Mouse (Mus musculus): Measurements from ENCODE around the gene Stac. TPM values are rescaled to one million over a fixed set of nuclear protein-coding genes. Genes with fewer than 3 reads are reported as not detected.

Gene Stac
- total RNA-seq, 1 experiment from 2014 or later: 5.3 TPM

DNA sequence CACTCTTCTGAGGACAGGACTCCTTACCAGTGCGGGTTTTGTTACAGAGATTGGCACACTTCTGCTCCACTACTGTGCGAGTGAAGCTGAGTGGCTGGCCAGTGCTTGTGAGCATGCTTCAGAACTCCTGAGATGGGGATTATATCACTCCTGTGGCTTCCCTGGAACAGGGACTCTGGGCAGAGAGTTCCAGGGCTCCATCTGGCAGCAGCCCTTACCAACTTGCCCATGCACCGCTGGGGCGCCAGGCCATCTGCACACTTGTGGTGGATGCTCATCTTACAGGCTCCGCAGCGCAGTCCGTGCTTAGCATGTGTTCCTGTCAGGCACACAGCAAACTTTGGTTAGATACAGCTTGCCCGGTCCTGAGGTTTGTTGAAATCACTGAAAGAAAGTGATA, 83.5 kb downstream of the Stac start:
- DNase-seq: no peak

DNA sequence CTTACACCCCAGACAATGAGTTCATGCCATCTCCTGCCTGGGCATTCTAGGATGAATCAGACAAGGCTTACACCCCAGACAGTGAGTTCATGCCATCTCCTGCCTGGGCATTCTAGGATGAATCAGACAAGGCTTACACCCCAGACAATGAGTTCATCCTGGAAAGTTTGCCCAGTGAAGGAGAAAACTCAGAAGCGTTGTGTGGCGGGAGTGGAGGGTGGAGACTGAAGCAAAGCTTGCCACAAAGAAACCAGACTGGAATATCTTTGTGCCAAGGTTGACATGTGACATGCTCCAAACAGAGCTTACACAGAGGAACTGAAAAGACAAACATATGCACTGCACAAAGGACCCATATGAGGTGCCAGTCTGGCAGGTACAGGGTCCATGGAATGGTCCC, 102.6 kb downstream of the Stac start:
- DNase-seq: no peak

DNA sequence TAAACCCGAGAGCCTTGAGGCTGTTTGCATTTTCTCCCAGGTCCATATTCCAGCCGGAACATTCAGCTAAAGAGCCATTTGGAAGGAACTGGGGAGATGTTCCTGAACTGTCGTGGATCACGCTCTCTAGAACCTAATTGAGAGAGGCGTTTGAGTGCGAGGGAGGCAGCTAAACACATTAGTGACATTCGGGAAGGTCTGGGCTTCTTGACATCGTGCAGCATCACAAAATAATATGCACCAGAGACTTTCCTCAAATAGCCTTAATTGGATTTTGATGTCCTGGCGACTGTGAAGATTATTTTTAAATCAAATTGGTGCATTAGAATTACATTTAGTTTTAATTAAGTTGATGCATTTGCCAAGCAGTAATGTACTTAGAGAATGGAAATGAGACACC, 111.4 kb downstream of the Stac start:
- no peak for DNase-seq

DNA sequence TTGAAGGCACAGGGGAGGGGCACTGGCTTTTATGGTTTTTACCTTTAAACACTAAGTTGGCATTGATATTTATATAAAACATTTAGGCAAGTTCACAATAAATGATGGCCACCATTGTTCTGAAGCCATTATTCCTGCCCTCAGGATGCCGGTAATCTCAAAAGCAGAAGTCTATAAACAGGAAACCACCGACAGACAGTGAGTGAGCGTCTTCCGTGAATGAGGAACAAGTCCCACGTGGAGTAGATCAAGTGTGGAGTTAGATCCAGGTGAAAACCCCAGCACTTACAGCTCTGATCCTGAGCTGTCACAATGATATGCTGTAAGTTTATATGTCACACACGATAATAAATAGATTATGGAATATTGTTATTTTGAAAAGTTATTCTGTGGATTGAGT, 112.7 kb downstream of the Stac start:
- DNase-seq: no peak

DNA sequence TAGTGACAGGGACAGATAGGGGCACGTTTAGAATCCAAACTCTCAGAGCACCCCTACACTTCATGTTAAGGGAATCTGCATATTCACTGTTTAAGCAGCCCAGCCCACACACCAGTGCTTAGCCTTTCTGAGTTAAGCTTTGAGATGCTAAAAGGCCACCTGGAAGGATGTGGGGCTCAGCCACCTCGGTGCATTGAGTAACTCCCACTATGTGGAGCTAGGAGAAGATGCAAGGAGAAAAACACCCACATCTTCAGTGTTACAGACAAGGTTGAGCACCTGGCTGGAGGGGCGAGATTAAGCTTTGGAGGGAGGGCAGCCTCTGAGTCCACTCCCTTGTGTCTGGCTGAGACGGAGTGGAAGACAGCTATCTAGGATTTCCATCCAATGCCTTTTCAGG, 114.3 kb downstream of the Stac start:
- no peak for DNase-seq

DNA sequence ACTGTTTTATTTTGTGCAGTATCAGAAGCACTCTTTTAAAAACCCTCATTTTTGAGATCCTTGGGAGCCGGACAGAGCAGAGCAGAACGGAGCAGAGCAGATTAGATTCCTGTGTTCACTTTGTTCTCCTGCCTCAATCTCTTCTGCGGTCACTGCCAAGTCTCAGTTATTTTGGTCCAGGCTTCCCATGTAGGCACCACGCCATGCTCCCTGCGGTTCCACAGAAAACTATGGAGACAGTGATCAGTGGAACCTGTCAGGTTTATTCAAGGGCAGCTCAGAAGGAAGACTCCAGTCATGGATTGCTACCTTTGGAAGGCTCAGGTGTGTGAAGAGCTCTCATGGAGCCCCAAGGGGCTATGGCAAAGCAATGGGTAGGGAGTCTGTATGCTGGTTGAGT, 116.3 kb downstream of the Stac start:
- DNase-seq: no peak

DNA sequence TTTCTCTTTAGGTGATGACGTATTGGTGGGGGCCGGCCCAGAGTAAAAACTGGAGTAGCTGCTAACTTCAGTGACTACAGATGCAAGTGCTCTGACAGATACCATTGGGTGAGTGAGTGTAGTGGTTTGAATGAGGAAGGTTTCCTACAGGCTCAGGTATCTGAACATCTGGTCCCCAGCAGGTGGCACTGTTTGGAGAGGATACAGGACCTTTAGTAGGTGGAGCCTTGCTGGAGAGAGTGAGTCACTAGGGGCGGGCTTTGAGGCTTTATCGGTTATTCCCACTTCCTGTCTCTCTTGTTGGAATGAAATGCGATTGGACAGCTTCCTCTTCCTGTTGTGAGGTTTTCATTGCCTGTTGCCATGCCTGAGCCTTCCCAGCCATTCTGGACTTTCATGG, 118.5 kb downstream of the Stac start:
- DNase-seq: peak; percentile 49

DNA sequence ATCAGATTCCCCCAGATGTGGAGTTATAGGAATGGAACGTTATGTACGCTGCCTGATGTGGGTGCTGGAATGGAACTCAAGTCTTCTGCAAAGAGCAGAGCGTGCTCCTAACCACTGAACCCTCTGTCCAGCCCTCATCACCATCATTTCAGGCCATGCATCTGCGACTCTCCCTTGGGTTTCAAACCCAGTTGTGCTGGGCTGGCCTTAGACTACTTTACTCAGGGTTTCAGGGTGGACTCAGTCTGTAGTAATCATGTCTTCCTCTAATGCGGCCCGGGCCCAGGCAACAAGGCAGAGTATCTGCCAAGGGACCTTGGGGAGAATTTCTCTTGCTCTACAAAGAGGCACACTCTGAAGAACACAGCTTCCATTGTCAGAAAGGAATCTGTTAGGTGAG, 126.0 kb downstream of the Stac start:
- DNase-seq: no peak

DNA sequence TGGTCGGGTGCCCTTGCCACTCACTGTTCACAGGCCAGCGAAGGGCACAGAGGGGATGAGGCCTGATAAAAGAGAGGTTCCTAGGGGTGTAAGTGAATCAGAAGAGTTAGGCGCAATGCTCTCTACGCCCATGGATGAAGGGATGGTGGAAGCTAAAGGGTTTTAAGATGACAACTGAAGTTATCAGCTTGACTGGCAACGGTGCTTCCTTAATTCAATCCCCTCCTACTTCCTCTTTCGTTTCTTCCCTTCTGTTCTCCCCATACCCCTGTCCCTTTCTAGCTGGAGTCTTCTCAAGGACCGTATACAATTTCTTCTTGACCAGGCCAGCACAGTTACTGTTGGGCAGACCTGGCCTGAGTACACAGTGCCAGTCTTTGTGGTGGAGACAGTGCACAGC, 126.9 kb downstream of the Stac start:
- DNase-seq: no peak

DNA sequence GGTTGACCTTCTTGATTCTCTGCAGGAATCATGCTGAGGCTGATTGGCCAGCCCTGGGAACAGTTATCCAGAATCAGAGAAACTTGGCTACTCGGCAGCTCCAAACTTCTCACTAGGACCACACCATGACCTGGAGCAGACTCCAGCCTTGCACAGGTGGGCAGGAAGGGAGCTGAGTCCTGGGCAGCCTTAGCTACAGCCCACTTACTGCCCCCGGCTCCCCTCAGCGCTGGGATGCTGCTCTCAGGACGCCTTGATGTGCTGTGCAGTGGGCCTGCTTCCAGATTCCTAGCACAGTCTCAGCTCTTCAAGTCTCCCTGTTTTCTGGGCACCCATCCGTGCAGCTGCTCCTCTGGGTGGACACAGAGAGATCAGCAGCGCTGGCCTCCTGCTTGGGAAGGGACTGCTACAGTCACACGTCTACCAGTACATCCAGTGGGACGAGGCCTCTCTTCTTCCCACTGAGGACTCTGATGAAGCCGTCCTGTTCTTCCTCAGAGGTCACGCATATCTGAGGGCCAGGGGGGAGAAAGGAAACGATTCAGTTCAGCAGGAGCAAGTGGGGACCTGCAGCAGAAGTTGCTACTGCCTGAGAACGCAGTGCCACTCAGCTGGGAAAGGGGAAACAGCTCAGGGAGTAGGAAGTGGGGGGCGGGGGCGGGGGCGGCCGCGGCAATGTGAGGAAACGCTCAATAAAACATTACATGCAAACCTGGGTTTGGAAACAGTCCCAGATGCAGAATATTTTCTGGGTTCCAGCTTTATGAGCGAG, 127.7 kb downstream of the Stac start:
- DNase-seq: no peak

DNA sequence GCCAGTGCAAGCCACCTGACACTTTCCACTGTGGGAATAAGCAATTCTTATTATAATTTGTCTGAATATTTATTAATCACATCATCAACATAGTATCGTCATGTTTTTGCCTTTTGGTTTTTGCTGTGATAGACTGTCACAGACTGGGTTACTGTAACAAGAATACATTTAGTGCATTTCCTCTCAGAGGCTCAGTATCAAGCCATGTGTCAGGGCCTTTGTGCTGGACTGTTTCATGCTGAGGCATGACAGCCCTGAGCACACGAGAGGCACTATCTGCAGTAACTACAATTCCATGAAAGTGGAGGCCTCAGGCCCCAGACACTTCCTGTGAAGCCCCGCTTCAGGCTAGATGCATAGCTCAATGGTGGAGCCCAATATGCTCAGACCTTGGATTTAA, 133.4 kb downstream of the Stac start:
- no peak for DNase-seq

DNA sequence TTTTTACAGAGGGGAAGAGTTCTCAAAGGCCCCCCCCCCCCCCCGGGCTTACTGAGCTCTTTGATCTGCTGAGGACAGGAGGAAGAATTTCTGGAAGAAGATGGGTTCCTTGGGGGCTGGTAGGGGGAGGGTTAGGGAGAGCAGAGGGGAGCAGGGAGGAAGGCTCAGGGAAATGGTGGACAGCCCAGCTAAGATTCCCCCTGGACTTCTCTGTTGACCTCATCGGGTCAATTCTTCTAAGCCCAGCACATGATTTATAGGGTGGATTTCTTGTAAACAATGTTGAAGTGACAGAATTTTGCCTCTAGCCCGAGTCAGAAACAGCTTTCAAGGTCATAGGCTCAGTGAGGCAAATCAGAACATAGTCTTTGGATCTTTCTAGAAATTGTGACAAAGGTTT, 137.3 kb downstream of the Stac start:
- DNase-seq: no peak

DNA sequence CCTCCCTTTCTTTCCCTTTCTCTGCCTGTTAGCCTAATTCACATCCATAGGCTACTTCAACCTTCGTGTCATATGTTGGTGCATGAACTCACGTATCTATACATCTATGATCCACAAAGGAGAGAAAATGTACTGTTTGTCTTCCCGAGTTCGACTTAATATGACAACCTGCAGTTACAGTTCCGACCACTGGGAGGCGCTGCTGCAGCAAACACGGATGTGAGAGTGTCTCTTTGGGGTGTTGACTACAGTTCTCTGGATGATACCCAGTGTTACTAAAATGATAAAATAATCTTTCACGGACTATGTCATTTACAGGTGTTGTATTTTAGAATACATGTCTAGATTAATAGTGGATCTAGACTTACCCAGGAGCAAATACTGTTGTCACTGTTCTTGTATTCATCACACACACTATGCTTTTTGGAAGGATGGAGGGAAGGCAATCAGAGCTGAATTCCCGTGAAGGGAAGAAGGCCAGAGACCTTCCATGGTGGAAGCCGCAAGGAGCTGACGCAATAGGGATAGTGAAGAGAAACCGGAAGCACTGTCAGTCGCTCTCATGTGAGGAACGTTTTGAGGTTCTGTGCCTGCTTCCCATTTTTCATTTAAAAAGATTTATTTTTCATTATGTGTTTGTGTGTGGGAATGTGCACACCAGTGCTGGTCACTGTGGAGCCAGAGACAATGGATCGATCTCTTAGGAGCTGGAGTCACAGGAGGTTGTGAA, 138.5 kb downstream of the Stac start:
- peak; percentile 37 for DNase-seq

DNA sequence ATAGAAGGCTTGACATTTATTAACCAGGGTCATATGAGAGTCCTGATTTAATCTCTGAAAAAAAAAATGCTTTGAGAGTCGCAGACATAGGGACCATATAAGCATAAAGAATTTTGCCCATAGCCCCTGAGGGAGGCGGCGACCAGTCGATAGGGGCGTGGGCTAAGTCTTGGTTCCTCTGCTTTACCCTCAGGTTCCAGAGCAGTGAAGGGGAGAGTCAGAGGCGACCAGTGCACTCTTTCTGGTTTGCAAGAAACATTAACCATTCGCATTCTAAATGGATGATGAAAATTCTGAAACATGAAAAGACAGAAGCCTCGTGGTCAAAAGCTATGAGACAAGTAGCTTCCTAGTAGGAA, 139.2 kb downstream of the Stac start:
- DNase-seq: no peak

DNA sequence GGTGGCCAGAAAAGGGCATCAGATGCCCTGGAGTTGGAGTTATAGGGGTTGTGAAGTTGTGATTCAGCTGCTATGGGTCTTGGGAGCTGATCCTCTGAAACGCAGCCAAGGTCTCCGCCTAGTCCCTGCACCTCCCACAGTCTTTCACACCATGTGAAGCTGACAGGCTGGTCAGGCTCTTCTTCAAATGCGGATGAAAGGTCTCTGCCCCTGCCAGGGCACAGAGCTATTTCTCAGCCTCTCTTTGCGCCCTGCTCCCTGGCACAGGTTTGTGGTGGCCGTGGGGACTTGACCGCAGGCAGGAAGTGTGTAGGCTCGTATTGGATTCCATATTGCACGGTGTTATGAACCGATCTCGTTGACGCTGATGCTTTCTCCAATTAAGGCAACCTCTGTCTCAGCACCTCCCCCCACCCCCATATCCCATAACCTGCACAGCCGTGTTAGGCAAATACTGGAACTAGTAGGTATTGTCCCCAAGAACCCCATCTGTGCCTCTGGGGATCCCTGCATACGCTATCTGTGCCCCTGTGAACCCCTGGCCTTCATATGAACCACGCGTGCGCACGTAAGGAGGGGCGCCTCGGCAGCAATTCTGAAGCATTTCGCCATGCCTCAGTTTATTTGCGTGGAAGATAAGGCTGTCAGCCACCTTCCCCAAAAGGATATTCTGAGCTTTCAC, 139.7 kb downstream of the Stac start:
- no peak for DNase-seq

DNA sequence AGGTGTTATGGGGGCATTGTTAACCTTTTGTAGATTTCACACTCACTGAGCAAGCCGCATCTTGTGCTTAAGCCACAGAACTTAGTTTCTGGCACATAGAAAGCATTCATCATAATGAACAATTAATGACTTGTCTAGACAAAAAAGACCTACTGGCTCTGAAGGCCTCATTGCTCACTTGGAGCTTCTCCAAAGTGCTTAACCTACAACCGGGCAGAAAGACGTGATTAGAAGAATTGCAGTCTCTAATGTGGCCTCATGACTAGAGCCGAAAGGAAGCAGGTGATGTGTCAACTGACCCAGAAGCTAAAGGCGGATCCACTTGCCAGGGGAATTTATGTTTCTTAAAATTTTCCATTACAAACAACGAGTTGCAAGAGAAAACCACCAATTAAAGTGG, 147.5 kb downstream of the Stac start:
- DNase-seq: no peak

DNA sequence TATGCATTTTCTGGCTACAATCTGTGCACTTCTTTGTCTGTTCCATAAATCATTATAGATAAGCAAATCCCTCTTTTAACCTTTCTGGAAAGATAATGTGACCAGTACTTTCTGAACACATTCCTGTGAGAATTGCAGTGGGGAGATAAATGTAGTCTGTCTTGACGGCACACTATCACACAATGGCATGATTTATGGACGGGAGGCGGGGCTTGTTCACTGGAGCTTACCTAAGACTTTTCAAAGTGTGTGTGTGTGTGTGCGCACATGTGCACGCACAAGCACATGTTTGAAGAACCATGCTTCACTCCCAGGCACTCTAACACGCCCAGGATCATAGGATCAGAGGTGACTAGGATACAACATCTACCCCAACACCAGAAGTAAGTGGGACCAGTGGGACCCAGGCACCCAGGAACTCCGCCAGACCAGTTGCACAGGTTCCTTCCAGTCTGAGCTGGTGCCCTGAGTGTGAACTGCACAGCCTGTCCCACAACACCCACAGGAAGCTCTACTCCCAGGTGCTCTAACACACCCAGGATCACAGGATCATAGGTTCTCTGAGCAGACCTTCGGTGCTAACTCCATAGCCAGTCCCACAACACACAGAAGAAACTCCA, 154.6 kb downstream of the Stac start:
- DNase-seq: no peak

DNA sequence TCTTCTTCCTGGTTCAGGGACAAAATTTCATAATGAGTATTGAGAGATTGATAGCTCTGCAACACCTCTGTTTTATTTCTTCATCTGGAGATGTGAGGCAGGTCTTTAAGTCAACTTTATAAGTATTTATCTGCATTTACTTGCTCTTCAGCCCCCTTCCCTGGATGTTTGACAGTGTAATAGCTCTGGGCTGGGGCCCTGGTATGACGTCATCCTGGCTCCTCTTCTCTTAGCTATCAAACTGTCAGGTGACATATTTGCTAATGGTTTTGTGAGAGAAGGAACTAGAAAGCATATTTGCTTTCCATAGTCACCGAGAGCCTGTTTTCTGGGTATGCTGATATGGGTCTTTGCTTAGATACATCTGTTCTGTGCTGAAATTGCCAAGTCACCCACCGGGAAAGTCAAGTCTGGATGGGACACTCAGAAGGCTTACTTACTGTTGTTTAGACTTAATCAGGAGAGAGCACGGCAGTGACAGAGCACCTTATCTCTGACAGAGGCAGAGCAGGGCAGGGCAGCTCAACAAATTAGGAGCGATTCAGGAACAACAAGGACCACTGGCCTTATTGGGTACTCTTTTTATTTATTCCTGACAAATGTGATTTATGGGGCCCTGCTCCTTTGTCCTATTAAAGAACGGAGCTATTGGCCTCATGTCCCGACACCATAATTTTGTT, 155.3 kb downstream of the Stac start:
- DNase-seq: no peak

DNA sequence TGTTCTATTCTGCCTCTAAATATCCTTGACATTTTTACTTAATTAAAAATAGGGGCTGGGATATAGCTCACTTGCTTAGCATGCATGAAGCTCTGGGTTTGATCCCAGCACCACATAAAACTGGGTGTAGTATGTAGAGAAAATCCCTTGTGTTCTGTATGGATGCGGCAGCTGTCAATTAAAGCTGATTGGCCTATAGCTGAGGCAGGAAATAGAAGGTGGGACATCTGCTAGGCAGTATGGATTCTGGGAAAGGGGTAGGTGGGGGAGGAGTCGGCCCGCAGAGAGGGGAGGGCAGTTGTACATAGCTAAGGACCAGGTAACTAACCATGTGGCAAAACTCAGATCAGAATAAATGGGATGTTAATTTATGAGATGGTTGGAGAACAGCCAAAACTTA, 166.3 kb downstream of the Stac start:
- DNase-seq: no peak

DNA sequence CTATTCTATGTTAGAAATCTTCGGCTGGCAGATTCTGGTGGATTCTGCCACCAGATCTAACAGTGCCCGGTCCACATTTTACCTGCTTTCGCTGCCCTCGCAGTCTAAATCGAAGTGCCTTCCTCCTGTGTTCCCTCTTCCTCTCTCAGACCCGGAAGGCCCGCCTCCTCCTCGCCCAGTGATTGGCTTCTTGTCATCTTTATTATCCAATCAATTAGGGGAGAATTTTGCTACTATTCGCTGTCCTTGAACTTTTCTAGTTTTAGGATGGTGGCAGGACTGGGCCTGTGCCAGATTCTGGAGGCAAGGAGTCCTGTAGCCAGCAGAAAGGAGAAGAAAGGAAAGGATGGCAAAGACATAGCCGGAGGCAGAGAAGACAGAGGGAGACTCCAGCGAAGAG, 167.0 kb downstream of the Stac start:
- no peak for DNase-seq

DNA sequence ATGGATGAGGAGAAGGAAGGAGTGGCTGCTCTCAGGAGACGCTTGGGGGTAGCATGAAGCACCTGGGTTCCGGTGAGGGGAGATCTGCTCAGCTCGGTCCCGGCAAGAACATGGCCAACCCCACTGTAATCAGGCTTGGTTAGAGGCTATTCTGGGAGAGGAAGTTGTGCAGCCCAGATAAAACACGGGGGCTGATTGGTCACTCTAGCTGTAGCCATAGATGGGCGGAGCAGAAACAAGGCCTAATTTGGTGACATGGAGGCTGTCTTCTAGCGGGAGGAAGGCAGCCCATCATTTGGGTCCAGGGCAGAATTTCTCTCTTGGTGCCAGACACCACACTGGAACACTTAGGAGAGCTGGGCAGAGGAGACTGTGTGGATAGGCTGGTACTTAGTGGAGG, 167.9 kb downstream of the Stac start:
- DNase-seq: no peak

DNA sequence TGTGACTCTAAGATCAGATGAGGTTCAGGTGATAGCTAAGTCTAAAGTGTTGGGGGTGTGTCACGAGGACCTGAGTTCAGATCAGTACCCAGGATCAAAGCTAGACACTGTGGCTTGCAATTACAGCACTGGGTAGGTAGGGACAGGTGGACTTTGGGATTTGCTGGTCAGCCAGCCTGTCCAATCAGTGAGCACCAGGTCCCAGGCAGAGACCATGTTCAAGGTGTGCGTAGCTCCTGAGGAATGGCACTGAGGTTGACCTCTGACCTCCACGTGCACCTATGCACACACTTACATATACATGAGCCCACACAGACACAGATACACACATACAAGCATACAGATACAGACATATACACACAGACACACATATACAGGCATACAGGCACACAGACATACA, 174.6 kb downstream of the Stac start:
- no peak for DNase-seq

All from adrenal gland, postnatal 25 days (tissue).